Mouse (Mus musculus): ENCODE data around the gene Lama1. TPM values are rescaled to one million over a fixed set of nuclear protein-coding genes. Genes with fewer than 3 reads are reported as not detected.
A peak's percentile ranks its signal among the peaks of the same experiment; 100 is the strongest.

Gene Lama1
- total RNA-seq (2022), result 1 to 10 TPM; 3.7 to 6.6 (median 4.7) TPM

DNA sequence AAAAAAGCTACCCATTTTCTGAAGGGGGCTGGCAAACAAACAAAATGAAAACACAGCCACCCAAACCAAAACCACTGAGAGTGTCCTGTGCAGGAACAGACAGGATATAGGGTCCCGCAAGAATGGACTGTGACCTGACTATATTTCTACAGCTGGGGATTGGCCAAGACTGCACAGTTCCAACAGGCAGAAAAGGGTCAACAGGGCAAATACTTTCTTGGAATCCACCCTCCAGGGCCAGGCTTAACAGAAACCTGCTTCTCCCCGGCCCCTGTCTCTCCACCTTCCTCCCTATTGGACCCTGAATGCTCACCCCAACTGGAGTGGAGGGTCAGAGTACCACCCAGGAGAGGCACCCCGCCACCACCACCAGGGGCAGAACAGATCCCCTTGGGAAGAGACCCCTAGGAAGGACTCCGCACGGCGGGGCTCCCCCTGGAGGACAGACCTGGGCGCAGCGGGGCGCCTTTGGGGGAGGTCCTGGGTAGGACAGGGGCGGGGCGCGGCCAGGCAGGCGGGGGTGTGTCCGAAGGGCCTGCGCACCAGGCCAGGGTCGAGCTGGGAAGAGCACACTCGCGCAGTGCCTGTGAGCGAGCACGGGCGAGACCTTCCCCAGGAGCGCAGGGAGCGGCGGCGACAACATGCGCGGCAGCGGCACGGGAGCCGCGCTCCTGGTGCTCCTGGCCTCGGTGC is at the start of gene Lama1:
TSS of gene Lama1 (plus strand) at position 566 of the 693 bp plus-strand sequence.
- DNase-seq (ENCODE audit: low spot score in 2 of 2), result no peak

DNA sequence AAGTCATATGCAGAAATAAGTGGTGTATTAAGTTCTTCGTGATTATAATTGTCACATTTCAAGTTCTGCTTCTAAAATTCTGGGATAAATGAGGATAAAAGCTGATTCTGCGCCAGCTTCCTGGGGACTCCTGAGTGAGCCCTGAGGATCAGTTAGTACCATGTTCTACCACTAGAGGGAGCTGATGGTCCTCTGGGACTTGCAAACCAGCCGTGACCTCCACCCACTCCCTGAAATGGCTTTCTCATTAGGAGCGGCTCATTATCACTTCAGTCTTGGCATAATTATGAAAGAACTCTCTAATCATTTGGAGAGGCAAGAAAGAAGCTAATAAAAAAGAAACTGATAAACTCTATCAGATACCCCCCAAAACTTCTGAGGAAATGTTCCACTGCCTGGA is 45.6 kb upstream of the Lama1 start:
- DNase-seq (ENCODE audit: low spot score in 2 of 2), result peak; percentile 13 to 37

- DNase-seq (ENCODE audit: low spot score in 2 of 2), result no peak
Observed at GRCm38 (mm10) chr17:67664299-67664698, 32.8 kb upstream of the Lama1 start.

- DNase-seq (ENCODE audit: low spot score in 2 of 2), result no peak
Observed at GRCm38 (mm10) chr17:67666981-67667380, 30.1 kb upstream of the Lama1 start.

DNA sequence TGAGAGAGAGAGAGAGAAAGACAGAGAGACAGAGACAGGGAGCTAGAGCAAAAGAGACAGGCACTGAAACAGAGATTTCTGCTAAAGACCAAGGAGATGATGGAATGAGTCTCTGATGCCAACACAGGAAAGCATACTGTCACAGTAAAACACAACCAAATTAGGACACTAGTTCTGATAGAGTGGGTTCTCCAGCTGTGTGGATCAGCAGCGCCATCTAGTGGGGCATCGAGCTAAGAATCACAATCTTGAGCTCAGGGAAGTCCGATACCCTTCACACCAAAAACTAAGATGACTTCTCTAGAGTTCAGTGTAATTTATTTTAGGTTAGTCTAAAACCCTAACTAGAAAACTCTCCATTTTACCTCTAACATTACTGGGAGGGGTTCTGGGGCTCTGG is 29.1 kb upstream of the Lama1 start:
- DNase-seq (ENCODE audit: low spot score in 2 of 2), result peak; percentile 5 to 70

- no peak for DNase-seq (ENCODE audit: low spot score in 2 of 2)
Observed at GRCm38 (mm10) chr17:67678576-67678975, 18.5 kb upstream of the Lama1 start.

DNA sequence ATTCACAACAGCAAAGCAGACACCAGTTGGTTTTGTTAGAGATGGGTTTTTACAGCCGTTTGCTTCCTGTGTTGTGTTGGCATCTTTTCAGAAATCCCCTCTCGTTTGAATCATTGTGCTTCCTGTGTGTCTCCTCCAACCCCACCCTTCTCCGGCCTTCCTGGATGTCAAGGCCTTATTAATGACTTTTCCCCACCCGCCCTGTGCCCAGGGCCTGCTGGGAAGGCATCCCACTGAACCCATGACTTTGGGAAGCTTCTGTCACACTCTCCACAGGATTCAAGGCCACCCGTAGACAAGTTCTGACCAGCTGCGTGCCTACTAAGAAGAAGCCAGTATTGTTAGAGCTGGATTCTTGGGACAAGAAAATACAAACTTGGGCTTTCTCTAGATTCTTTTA is 16.0 kb upstream of the Lama1 start:
- DNase-seq (ENCODE audit: low spot score in 2 of 2), result no peak

DNA sequence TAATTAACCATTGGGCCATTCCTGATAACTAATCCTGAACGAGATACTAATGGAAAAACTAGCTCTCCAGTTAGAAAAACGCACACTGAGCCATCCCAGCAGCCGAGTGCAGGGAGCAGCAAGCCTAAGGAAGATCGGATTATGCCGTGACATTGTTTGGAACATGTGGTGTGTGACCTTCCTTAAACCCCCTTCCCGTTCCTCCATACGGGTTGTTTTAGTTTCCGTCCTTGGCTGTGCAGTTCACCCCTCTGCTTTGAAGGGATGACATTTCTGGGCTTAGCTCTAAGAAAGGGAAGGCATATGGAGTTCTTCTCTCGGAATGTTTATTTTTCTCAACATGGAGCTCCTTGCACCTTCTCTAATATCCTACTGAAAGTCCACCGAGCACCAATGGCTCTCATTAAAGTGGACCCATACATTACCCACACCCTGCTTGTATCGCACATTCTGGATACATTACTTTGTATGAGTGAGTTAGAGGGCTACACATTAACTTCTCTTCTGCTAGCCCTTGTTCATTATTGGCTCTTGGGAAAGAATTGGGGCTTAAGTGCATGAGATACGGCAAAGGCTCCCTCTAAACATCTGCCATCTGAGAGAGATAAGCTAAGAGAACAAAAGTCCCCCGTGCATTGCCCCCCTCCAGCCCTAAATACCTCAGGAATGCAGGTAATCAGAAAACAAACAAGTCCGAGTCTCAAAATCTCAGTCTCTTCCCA is 11.9 kb upstream of the Lama1 start:
- no peak for DNase-seq (ENCODE audit: low spot score in 2 of 2)

- DNase-seq (ENCODE audit: low spot score in 2 of 2), result no peak
Observed at GRCm38 (mm10) chr17:67687505-67687904, 9.6 kb upstream of the Lama1 start.

DNA sequence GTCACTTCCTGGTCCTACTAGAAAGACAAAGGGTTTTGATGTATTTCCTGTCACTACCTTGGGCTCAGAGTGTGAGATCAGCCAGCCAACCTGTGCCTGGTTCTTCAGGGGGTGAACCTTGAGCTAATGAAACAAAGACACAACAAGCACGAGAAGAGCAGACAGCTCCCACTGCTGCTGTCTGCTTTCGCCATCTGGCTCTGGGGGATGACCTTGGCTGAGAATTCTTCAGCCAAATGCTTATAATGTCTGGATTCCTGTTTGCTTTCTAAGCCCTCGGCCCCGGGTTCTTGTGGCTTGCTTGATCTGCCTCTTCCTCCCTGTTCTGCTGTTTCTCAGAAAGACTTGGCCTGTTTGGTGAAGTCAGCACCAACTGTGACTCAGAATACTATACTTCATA is 6.4 kb upstream of the Lama1 start:
- no peak for DNase-seq (ENCODE audit: low spot score in 2 of 2)

DNA sequence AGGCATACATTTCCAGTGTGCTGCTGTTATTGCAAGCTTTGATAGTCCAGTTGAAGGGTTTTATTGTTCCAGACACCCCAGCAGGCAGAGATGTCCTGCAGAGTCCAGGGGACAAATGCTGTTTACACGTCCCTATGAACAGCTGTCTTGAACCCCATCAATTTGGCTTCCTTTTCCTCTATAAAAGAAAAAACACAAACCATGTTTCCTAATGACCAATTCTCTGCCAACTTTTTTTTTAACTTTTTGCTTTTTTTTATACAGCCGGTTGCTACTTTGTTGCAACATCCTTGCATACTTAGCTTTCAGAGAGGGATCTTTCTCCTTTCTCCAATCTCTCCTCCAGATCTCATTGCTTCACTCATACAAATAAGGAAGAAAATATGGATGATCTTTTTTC is 4.4 kb upstream of the Lama1 start:
- DNase-seq (ENCODE audit: low spot score in 2 of 2), result no peak

DNA sequence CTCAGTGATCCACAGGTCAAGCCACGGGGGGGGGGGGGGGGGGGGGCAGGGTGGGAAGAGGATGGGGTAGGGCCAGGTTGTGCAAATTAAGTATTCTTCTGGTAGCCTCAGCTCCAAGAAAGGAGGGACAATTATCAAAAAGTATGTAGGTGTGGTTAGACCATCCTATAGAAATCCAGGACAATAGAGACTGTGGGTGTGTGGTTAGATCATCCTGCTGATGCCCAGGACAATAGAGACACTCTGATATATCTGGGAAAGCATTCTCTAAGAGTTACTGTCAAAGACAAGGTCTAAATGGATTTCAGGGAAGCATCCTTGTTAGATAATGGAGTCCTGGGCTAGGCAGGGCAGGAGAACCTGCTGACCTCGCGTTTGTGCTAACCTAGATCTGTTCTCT is 3.2 kb upstream of the Lama1 start:
- DNase-seq (ENCODE audit: low spot score in 2 of 2), result no peak

GRCm38 (mm10) chr17:67697461-67697891 is 417 bp downstream of the Lama1 start:
- no peak for DNase-seq (ENCODE audit: low spot score in 2 of 2)

- no peak for DNase-seq (ENCODE audit: low spot score in 2 of 2)
Observed at GRCm38 (mm10) chr17:67698301-67698700, 1.2 kb downstream of the Lama1 start.

- DNase-seq (ENCODE audit: low spot score in 2 of 2), result no peak
Observed at GRCm38 (mm10) chr17:67701761-67702160, 4.7 kb downstream of the Lama1 start.

GRCm38 (mm10) chr17:67702941-67703340 is 5.9 kb downstream of the Lama1 start:
- no peak for DNase-seq (ENCODE audit: low spot score in 2 of 2)

GRCm38 (mm10) chr17:67705035-67705769 is 8.1 kb downstream of the Lama1 start:
- DNase-seq (ENCODE audit: low spot score in 2 of 2), result no peak

DNA sequence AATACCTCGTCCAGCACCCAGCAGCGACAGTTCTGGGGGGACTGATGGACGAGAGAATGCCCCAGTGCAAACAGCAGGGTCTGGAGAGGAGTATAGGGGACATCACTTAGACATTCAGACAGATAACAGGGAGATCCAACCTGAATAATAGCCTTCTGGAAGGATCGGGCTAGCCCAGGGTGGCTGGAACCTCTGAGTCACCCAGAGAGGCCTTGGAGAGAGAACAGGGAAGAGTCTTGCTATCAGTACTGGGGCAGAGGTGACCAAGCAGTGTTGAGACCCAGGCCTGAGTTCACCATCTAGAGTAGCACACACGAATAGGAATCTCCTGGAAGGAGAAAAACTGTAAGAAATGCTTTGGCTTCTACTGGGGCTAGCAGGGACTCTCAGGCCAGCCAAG is 9.3 kb downstream of the Lama1 start:
- DNase-seq (ENCODE audit: low spot score in 2 of 2), result no peak

DNA sequence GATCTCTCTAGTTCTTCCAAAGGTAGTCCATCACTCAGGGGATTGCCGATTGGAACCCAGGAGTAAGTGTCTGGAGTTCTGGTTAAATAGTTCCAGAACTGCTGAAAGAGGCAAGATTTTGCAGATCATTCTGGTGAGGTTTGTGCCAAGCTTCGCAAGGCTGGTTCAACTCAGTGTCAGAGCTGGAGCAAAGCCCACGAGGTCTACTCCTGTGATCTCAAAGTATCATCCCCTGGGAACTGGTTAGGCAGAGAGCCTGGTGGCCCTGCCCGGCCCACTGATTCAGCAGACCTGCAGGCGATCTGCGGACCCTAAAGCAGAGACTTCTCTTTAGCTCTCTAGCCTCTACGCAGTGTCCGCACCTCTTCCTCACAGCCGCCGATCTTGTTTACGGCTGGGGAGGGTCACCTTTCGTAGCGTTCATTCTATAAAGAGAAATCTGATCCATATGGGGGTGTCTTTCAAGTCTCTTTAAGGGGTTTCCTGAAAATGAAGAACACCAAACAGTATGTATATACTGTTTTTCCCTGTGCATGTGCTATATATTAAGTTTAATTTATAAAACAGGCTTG is 10.8 kb downstream of the Lama1 start:
- DNase-seq (ENCODE audit: low spot score in 2 of 2), result no peak

- DNase-seq (ENCODE audit: low spot score in 2 of 2), result no peak
Observed at GRCm38 (mm10) chr17:67710377-67710781, 13.3 kb downstream of the Lama1 start.

- no peak for DNase-seq (ENCODE audit: low spot score in 2 of 2)
Observed at GRCm38 (mm10) chr17:67711361-67711760, 14.3 kb downstream of the Lama1 start.

- DNase-seq (ENCODE audit: low spot score in 2 of 2), result no peak
Observed at GRCm38 (mm10) chr17:67712929-67713328, 15.9 kb downstream of the Lama1 start.
